Mouse (Mus musculus) G1E (cell line): ENCODE measurements at regions not wholly inside any gene's neighbourhood (a gene's known extent, or its start where the extent isn't known, plus 50 kb on each side); places are given as distances from the start of the nearest gene placed in this dataset.

Experiments
- ATAC-seq: 2 replicates; pipeline ENCODE4 v1.8.0; 2016; ENCODE audit warnings: mild to moderate bottlenecking; ENCODE audit not compliant: insufficient number of reproducible peaks, poor library complexity, low FRiP score, severe bottlenecking; ENCODE audit errors: extremely low read depth
- DNase-seq: peaks from one replicate; pipeline ENCODE4 v3.0.0; 2012; ENCODE audit warnings: low spot score
- H3K27me3 ChIP-seq: 2 replicates; pipeline ENCODE4 v1.6.1; 2012; ENCODE audit warnings: mild to moderate bottlenecking, low read length, inconsistent platforms; ENCODE audit not compliant: insufficient read depth
- H3K36me3 ChIP-seq: replicated peaks from 2 replicates; pipeline ENCODE3; 2012; ENCODE audit warnings: mild to moderate bottlenecking, inconsistent platforms
- H3K4me1 ChIP-seq: 2 replicates; pipeline ENCODE4 v1.6.1; 2012; ENCODE audit warnings: low read depth, low read length, inconsistent platforms, mixed read lengths; ENCODE audit not compliant: insufficient read depth
- H3K4me3 ChIP-seq: 2 replicates; pipeline ENCODE4 v1.5.1; 2012; ENCODE audit warnings: low read depth, mild to moderate bottlenecking, inconsistent platforms, low read length, moderate library complexity, mixed read lengths
- H3K9me3 ChIP-seq: replicated peaks from 2 replicates; pipeline ENCODE4 v1.6.1; 2012; ENCODE audit warnings: inconsistent platforms
- CTCF ChIP-seq: IDR thresholded peaks from 2 replicates; pipeline ENCODE4 v1.5.1; 2012; ENCODE audit warnings: low read depth, low read length, inconsistent platforms, mixed read lengths
- GATA1 ChIP-seq: IDR thresholded peaks from 2 replicates; pipeline ENCODE4 v1.6.1; 2012; ENCODE audit warnings: borderline replicate concordance, low read length, inconsistent platforms, mixed read lengths
- GATA2 ChIP-seq: IDR thresholded peaks from 2 replicates; pipeline ENCODE4 v1.6.1; 2012; ENCODE audit warnings: low read depth, low read length, inconsistent platforms, borderline replicate concordance
- POLR2AphosphoS5 ChIP-seq: IDR thresholded peaks from 2 replicates; pipeline ENCODE4 v1.6.1; 2012; ENCODE audit warnings: low read depth, low read length, inconsistent platforms; ENCODE audit not compliant: insufficient replicate concordance
- TAL1 ChIP-seq: conservative IDR thresholded peaks from 2 replicates; pipeline ENCODE4 v1.6.1; 2012; ENCODE audit warnings: low read depth, low read length, inconsistent platforms, mixed read lengths

GRCm38 (mm10) chr8:77843229-77843628 lies 119.0 kb upstream of the Ednra start:
- TF ChIP-seq CTCF (no peak), TAL1 (no peak), POLR2AphosphoS5 (no peak), GATA2 (no peak), GATA1 (no peak)
- no peak for ATAC-seq

GRCm38 (mm10) chr8:77850523-77850922 lies 126.3 kb upstream of the Ednra start:
- Histone ChIP-seq H3K4me1 (no peaks in the 10 kb centered on the region), H3K4me3 (no peak overlapping the region), H3K36me3 (no peaks in the 10 kb centered on the region), H3K27me3 (no peaks in the 10 kb centered on the region), H3K9me3 (no peaks in the 10 kb centered on the region; the same call in 1 of the 2 replicates)
- ATAC-seq (no peak), DNase-seq (no peak)
- TF ChIP-seq GATA1 (no peak), POLR2AphosphoS5 (no peak), TAL1 (no peak)

More at GRCm38 (mm10) chr8:77843229-77843628, 119.0 kb upstream of the Ednra start:
- Histone ChIP-seq H3K4me1 (no peaks in the 10 kb centered on the region), H3K9me3 (peaks cover 6% of the 10 kb centered on the region), H3K36me3 (no peaks in the 10 kb centered on the region), H3K4me3 (no peak overlapping the region), H3K27me3 (no peaks in the 10 kb centered on the region)
- no peak for DNase-seq

DNA sequence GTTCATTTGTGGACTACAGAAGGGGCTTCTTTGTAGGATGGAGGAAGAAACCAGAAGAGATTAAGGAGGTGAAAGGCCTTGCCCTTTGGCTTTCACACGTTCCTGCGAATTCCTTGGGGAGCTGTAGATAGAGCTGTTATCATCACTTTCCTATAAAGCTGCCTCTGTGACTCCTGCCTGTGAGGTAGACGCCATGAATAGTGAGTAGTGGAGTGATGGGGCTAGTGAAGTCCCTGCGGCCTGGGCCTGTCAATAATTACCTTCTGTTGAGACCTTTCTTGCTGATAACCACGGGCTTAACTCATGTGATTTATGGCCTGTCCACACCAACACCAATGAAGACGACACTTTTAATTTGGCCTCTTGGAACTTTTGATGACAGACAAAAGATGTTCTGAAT lies 146.0 kb upstream of the Ednra start:
- H3K27me3 ChIP-seq, result no peaks in the 10 kb centered on the region
- no peaks in the 10 kb centered on the region for H3K4me1 ChIP-seq
- TF ChIP-seq GATA2, result no peak
- TF ChIP-seq TAL1, result no peak
- TF ChIP-seq CTCF, result no peak
- no peak for TF ChIP-seq POLR2AphosphoS5
- no peak for TF ChIP-seq GATA1
- ATAC-seq, result no peak
- no peak overlapping the region for H3K4me3 ChIP-seq
- no peaks in the 10 kb centered on the region for H3K36me3 ChIP-seq
- DNase-seq, result no peak
- no peaks in the 10 kb centered on the region for H3K9me3 ChIP-seq

GRCm38 (mm10) chr8:77872771-77873170 lies 148.5 kb upstream of the Ednra start:
- no peak for TF ChIP-seq GATA2
- TF ChIP-seq POLR2AphosphoS5, result no peak
- no peak for TF ChIP-seq GATA1
- TF ChIP-seq CTCF, result no peak
- no peak for TF ChIP-seq TAL1
- DNase-seq (no peak), ATAC-seq (no peak)
- no peaks in the 10 kb centered on the region for H3K36me3 ChIP-seq
- no peaks in the 10 kb centered on the region for H3K9me3 ChIP-seq
- H3K27me3 ChIP-seq, result no peaks in the 10 kb centered on the region; the same call in 1 of the 2 replicates
- no peak overlapping the region for H3K4me3 ChIP-seq
- H3K4me1 ChIP-seq, result no peaks in the 10 kb centered on the region

- TF ChIP-seq TAL1 (no peak), CTCF (no peak), POLR2AphosphoS5 (no peak), GATA2 (no peak)
- Histone ChIP-seq H3K9me3 (no peaks in the 10 kb centered on the region), H3K4me3 (no peak overlapping the region), H3K4me1 (no peaks in the 10 kb centered on the region), H3K27me3 (no peaks in the 10 kb centered on the region; the same call in 1 of the 2 replicates), H3K36me3 (no peaks in the 10 kb centered on the region)
- ATAC-seq, result no peak
- no peak for DNase-seq
These were observed 195.5 kb upstream of the Ednra start for GRCm38 (mm10) chr8:77919776-77920175.

DNA sequence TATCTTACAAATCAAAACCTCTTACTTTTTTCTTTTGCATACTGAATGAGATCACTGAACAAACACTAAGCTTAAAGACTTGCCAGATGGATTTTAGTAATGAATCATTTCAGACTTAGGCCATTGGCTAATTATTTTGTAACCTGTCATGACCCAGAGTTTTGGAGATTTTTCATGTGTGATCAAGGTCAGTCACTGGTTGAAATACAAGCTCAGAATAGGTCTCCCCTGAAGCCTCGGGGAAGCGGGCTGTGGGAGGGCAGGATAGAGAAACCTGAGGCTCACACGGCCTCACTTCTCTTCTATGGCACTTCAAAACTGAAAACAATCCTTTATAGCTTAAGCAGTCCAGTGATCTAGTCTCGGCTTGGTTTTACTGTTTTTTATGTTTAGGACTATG lies 197.6 kb upstream of the Ednra start:
- DNase-seq, result no peak
- no peaks in the 10 kb centered on the region for H3K4me1 ChIP-seq
- H3K27me3 ChIP-seq, result no peaks in the 10 kb centered on the region; the same call in 1 of the 2 replicates
- no peaks in the 10 kb centered on the region for H3K9me3 ChIP-seq
- TF ChIP-seq CTCF (no peak), GATA2 (no peak), POLR2AphosphoS5 (no peak)
- no peak overlapping the region for H3K4me3 ChIP-seq
- ATAC-seq, result no peak
- H3K36me3 ChIP-seq, result no peaks in the 10 kb centered on the region

DNA sequence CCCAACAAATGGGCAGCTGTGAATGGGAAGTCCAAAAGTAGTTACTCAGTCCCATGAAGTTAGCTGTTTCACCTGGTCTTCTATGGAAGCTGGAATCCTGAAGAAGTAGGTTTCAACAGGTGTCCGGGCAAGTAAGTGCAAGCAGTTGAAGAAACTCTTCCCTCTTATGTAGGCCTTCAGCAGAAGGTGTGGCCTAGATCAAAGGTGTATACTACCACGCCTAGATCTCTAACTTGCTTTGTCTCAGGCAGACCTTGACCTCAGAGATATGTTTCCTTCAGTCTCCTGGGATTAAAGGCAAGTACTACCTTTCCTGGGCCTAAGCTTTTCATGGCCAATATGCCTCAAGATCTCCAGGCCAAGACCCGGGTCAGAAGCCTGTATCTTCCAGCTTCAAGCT lies 223.4 kb upstream of the Ednra start:
- Histone ChIP-seq H3K4me3 (no peak overlapping the region), H3K4me1 (no peaks in the 10 kb centered on the region), H3K36me3 (no peaks in the 10 kb centered on the region), H3K9me3 (no peaks in the 10 kb centered on the region), H3K27me3 (no peaks in the 10 kb centered on the region)
- ATAC-seq (no peak), DNase-seq (no peak)
- TF ChIP-seq GATA1 (no peak), TAL1 (no peak), GATA2 (no peak), POLR2AphosphoS5 (no peak), CTCF (no peak)
